Mouse (Mus musculus): Measurements from ENCODE around the gene Ssb. TPM values are rescaled to one million over a fixed set of nuclear protein-coding genes. Genes with fewer than 3 reads are reported as not detected.

Gene Ssb
- total and polyA plus RNA-seq, 2 experiments from 2014 or later: 31.9 to 172 TPM

DNA sequence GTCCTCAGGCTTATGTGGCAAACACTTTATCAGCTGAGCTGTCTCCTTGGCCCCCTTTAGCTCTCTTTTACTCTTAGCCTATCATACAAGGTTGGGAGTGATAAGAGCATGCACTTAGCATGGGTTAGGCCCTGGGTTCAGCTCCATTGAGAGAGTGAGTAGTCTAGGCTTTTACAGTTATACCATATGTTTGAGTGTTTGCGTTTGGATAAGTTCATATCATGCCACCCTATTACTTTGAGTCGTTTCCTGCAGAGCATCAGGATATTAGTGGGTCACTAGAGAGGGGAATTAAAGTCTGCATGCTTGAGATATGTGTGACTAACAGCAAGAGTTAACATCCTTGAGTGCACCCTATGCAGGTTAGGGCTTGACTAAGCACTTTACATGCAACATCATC, 31.7 kb upstream of the Ssb start:
- no peaks in the 10 kb centered on the region for H3K27me3 ChIP-seq (ENCODE audit: control insufficient read depth, insufficient read depth, low read length)
- ATAC-seq (ENCODE audit: insufficient read depth, low read depth): no peak
- TF ChIP-seq EP300 (IDR thresholded peaks at IDR 0.05; ENCODE audit: low read depth) (no peak), CTCF (IDR thresholded peaks at IDR 0.05; ENCODE audit: low read depth) (no peak)
- no peak overlapping the region for H3K27ac ChIP-seq (ENCODE audit: low read depth)
- 0 out of 2 replicates have a peak, but pooled peaks cover 8% of the 10 kb centered on the region for H3K4me1 ChIP-seq (ENCODE audit: control insufficient read depth, insufficient read depth)
- H3K9ac ChIP-seq (replicated peaks; ENCODE audit: low read depth, low read length): no peak overlapping the region
- peaks cover 67% of the 10 kb centered on the region for H3K36me3 ChIP-seq (replicated peaks; ENCODE audit: control insufficient read depth, insufficient read depth, low read length)
- H3K4me2 ChIP-seq (ENCODE audit: low read depth, low read length): no peak overlapping the region
- DNase-seq (ENCODE audit: low spot score): no peak
- no peaks in the 10 kb centered on the region for H3K9me3 ChIP-seq (replicated peaks; ENCODE audit: control insufficient read depth, low read length)
- H3K4me3 ChIP-seq (ENCODE audit: low read depth, low read length): no peak overlapping the region
- WGBS: 73% methylated on average over 2 of the region's 2 CpGs

DNA sequence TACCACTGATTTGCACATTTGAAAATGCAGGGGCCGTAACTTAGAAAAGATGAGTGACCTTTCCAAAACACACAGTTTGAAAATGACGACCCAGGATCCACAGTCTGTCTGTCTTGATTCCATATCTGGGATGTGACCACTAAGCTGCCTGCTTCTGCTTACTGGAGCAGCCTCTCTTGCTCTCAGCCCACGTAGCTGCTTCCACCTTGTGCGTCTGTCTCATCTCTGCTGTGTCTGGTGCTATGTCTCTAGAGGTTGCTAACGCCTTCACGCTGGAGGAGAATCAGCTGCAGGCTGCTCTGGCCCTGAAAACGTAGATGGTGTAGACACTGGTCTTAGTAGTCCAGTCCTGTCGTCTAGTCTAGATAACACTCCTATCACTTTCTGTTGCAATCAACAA, 31.2 kb upstream of the Ssb start:
- H3K4me1 ChIP-seq (ENCODE audit: control insufficient read depth, insufficient read depth): 0 out of 2 replicates have a peak, but pooled peaks cover 6% of the 10 kb centered on the region
- 72% methylated on average over 8 of the region's 8 CpGs for WGBS
- no peak overlapping the region for H3K4me2 ChIP-seq (ENCODE audit: low read depth, low read length)
- H3K27ac ChIP-seq (ENCODE audit: low read depth): no peak overlapping the region
- DNase-seq (ENCODE audit: low spot score) (no peak), ATAC-seq (ENCODE audit: insufficient read depth, low read depth) (no peak)
- H3K9me3 ChIP-seq (replicated peaks; ENCODE audit: control insufficient read depth, low read length): no peaks in the 10 kb centered on the region
- TF ChIP-seq EP300 (IDR thresholded peaks at IDR 0.05; ENCODE audit: low read depth): no peak
- no peak for TF ChIP-seq CTCF (IDR thresholded peaks at IDR 0.05; ENCODE audit: low read depth)
- no peak overlapping the region for H3K9ac ChIP-seq (replicated peaks; ENCODE audit: low read depth, low read length)
- H3K27me3 ChIP-seq (ENCODE audit: control insufficient read depth, insufficient read depth, low read length): no peaks in the 10 kb centered on the region
- peaks cover 72% of the 10 kb centered on the region for H3K36me3 ChIP-seq (replicated peaks; ENCODE audit: control insufficient read depth, insufficient read depth, low read length)
- H3K4me3 ChIP-seq (ENCODE audit: low read depth, low read length): no peak overlapping the region

DNA sequence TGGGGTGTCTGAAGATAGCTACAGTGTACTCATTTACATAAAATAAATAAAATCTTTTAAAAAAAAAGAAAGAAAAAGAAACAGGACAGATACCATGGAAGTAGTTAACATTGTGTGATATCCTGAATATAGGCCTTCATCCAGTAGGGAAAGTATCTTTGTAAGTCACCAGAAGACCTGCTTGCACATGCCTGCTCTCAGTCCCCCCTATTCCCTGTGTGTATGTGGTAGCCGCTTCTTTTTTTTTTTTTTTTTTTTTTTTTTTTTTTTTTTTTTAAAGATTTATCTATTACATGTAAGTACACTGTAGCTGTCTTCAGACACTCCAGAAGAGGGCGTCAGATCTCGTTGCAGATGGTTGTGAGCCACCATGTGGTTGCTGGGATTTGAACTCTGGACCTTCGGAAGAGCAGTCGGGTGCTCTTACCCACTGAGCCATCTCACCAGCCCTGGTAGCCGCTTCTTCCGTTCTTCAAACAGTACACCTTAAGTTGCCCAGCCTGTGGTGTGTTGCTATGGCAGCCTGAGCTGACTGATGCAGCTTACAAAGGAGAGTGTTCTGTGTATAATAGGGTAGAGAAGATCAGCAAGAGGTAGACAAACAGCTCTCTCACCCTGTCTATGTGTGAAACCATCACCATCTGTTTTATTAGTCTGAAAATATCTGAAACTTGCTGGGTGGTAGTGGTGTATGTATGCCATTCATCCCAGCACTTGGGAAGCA, 24.0 kb upstream of the Ssb start:
- Histone ChIP-seq H3K9me3 (replicated peaks; ENCODE audit: control insufficient read depth, low read length) (no peaks in the 10 kb centered on the region), H3K9ac (replicated peaks; ENCODE audit: low read depth, low read length) (no peak overlapping the region), H3K27ac (ENCODE audit: low read depth) (no peak overlapping the region), H3K27me3 (ENCODE audit: control insufficient read depth, insufficient read depth, low read length) (no peaks in the 10 kb centered on the region), H3K4me2 (ENCODE audit: low read depth, low read length) (no peak overlapping the region), H3K4me3 (ENCODE audit: low read depth, low read length) (no peak overlapping the region), H3K4me1 (ENCODE audit: control insufficient read depth, insufficient read depth) (no peaks in the 10 kb centered on the region), H3K36me3 (replicated peaks; ENCODE audit: control insufficient read depth, insufficient read depth, low read length) (peaks cover 43% of the 10 kb centered on the region)
- 89% methylated on average over 5 of the region's 7 CpGs for WGBS
- ATAC-seq (ENCODE audit: insufficient read depth, low read depth) (no peak), DNase-seq (ENCODE audit: low spot score) (no peak)
- TF ChIP-seq EP300 (IDR thresholded peaks at IDR 0.05; ENCODE audit: low read depth) (no peak), CTCF (IDR thresholded peaks at IDR 0.05; ENCODE audit: low read depth) (no peak)

DNA sequence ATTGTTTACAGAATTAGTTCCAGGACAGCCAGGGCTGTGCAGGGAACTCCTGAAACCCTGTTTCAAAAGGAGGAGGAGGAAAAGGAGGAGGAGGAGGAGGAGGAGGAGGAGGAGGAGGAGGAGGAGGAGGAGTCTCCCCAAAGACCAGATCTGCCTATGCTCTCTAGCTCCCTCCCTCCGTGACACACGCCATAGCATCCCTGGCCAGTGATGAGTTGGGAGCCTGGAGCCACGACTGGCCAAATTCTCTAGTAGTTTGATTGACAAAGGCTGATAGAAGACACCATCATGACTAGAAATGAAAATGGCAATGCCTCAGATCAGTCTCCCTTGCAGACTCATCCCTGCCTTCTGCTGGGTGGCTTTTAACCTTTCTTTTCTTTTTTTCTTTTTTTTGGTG, 23.4 kb upstream of the Ssb start:
- Histone ChIP-seq H3K27me3 (ENCODE audit: control insufficient read depth, insufficient read depth, low read length) (no peaks in the 10 kb centered on the region), H3K4me3 (ENCODE audit: low read depth, low read length) (no peak overlapping the region), H3K9ac (replicated peaks; ENCODE audit: low read depth, low read length) (no peak overlapping the region), H3K36me3 (replicated peaks; ENCODE audit: control insufficient read depth, insufficient read depth, low read length) (peaks cover 38% of the 10 kb centered on the region), H3K27ac (ENCODE audit: low read depth) (no peak overlapping the region), H3K9me3 (replicated peaks; ENCODE audit: control insufficient read depth, low read length) (no peaks in the 10 kb centered on the region), H3K4me2 (ENCODE audit: low read depth, low read length) (no peak overlapping the region), H3K4me1 (ENCODE audit: control insufficient read depth, insufficient read depth) (no peaks in the 10 kb centered on the region)
- DNase-seq (ENCODE audit: low spot score) (no peak), ATAC-seq (ENCODE audit: insufficient read depth, low read depth) (no peak)
- 43% methylated on average over 3 of the region's 3 CpGs for WGBS
- TF ChIP-seq EP300 (IDR thresholded peaks at IDR 0.05; ENCODE audit: low read depth): no peak
- 0 out of 2 replicates have a peak, but pooled peaks have one; percentile 3 for TF ChIP-seq CTCF (IDR thresholded peaks at IDR 0.05; ENCODE audit: low read depth)

DNA sequence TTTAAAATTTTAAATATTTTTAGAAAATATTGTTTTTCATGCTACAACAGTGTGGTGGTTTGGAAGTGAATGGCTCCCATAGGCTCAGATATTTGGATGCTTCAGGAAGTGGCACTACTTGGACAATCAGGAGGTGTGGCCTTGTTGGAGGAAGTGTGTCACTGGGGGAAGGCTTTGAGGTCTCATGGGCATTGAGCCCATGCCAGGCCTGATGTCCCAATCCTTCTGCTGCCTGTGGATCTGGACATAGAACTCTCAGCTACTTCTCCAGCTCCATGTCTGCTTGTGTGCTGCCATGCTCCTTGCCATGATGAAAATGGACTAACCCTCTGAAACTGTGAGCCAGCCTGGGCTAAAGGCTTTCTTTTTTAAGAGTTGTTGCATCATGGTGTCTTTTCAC, 22.7 kb upstream of the Ssb start:
- Histone ChIP-seq H3K9me3 (replicated peaks; ENCODE audit: control insufficient read depth, low read length) (no peaks in the 10 kb centered on the region), H3K4me3 (ENCODE audit: low read depth, low read length) (no peak overlapping the region), H3K27me3 (ENCODE audit: control insufficient read depth, insufficient read depth, low read length) (no peaks in the 10 kb centered on the region), H3K4me1 (ENCODE audit: control insufficient read depth, insufficient read depth) (no peaks in the 10 kb centered on the region), H3K36me3 (replicated peaks; ENCODE audit: control insufficient read depth, insufficient read depth, low read length) (peaks cover 31% of the 10 kb centered on the region), H3K9ac (replicated peaks; ENCODE audit: low read depth, low read length) (no peak overlapping the region), H3K27ac (ENCODE audit: low read depth) (no peak overlapping the region), H3K4me2 (ENCODE audit: low read depth, low read length) (no peak overlapping the region)
- no peak for TF ChIP-seq EP300 (IDR thresholded peaks at IDR 0.05; ENCODE audit: low read depth)
- TF ChIP-seq CTCF (IDR thresholded peaks at IDR 0.05; ENCODE audit: low read depth): no peak
- DNase-seq (ENCODE audit: low spot score): no peak
- no peak for ATAC-seq (ENCODE audit: insufficient read depth, low read depth)

DNA sequence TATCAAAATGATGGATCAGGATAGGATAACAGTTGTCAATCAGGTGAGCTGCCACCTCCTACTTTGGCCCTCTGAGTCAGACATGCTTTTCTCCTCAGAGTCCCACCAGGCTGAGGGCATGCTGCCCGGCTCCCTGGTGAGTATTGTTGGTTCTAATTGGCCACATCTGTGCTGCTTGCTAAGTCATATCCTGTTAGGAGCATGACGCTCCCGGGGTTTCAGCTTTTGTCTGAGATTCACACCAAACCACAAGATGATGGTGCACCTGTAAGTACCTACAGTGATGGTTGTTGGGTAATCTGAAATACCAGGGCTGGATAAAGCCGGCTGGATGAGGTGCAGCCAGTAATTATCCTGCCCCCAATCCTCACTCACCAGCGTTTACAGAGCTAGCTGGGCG, 21.1 kb upstream of the Ssb start:
- Histone ChIP-seq H3K4me2 (ENCODE audit: low read depth, low read length) (no peak overlapping the region), H3K36me3 (replicated peaks; ENCODE audit: control insufficient read depth, insufficient read depth, low read length) (peaks cover 16% of the 10 kb centered on the region), H3K27ac (ENCODE audit: low read depth) (no peak overlapping the region), H3K4me3 (ENCODE audit: low read depth, low read length) (no peak overlapping the region), H3K4me1 (ENCODE audit: control insufficient read depth, insufficient read depth) (no peaks in the 10 kb centered on the region), H3K27me3 (ENCODE audit: control insufficient read depth, insufficient read depth, low read length) (no peaks in the 10 kb centered on the region), H3K9ac (replicated peaks; ENCODE audit: low read depth, low read length) (no peak overlapping the region), H3K9me3 (replicated peaks; ENCODE audit: control insufficient read depth, low read length) (no peaks in the 10 kb centered on the region)
- no peak for TF ChIP-seq CTCF (IDR thresholded peaks at IDR 0.05; ENCODE audit: low read depth)
- TF ChIP-seq EP300 (IDR thresholded peaks at IDR 0.05; ENCODE audit: low read depth): no peak
- 39% methylated on average over 6 of the region's 6 CpGs for WGBS
- DNase-seq (ENCODE audit: low spot score) (no peak), ATAC-seq (ENCODE audit: insufficient read depth, low read depth) (no peak)

Data from heart, postnatal 0 days (tissue).